Mouse (Mus musculus): ENCODE measurements around the gene Tpm1. TPM values are rescaled to one million over a fixed set of nuclear protein-coding genes. Genes with fewer than 3 reads are reported as not detected.
A peak's percentile ranks its signal among the peaks of the same experiment; 100 is the strongest.

The Tpm1 gene
- polyA plus RNA-seq, 1 experiment from 2014 or later: 298 TPM

- Histone ChIP-seq H3K9me3 (ENCODE audit: control insufficient read depth, low read length) (no peaks in the 10 kb centered on the region), H3K4me3 (ENCODE audit: low read depth, low read length) (no peak overlapping the region), H3K36me3 (ENCODE audit: control insufficient read depth, insufficient read depth, low read length) (no peaks in the 10 kb centered on the region), H3K27ac (ENCODE audit: low read depth, low read length) (no peak overlapping the region), H3K9ac (ENCODE audit: low read length) (no peak overlapping the region), H3K4me1 (ENCODE audit: control insufficient read depth, insufficient read depth, low read length) (no peaks in the 10 kb centered on the region), H3K27me3 (ENCODE audit: control insufficient read depth, insufficient read depth, low read length) (no peaks in the 10 kb centered on the region), H3K4me2 (no peak overlapping the region)
- WGBS: 56% methylated on average over 4 of the region's 4 CpGs
- ATAC-seq (ENCODE audit: low FRiP score): no peak
- DNase-seq (ENCODE audit: low spot score, missing footprints): no peak
These were observed 45.5 kb downstream of the Tpm1 start for GRCm38 (mm10) chr9:67003656-67004055.

GRCm38 (mm10) chr9:67003156-67003555 lies 46.0 kb downstream of the Tpm1 start:
- Histone ChIP-seq H3K9ac (ENCODE audit: low read length) (no peak overlapping the region), H3K27ac (ENCODE audit: low read depth, low read length) (no peak overlapping the region), H3K4me3 (ENCODE audit: low read depth, low read length) (no peak overlapping the region), H3K9me3 (ENCODE audit: control insufficient read depth, low read length) (no peaks in the 10 kb centered on the region), H3K27me3 (ENCODE audit: control insufficient read depth, insufficient read depth, low read length) (no peaks in the 10 kb centered on the region), H3K36me3 (ENCODE audit: control insufficient read depth, insufficient read depth, low read length) (no peaks in the 10 kb centered on the region), H3K4me1 (ENCODE audit: control insufficient read depth, insufficient read depth, low read length) (no peaks in the 10 kb centered on the region), H3K4me2 (no peak overlapping the region)
- WGBS: 35% methylated on average over 4 of the region's 4 CpGs
- no peak for ATAC-seq (ENCODE audit: low FRiP score)
- no peak for DNase-seq (ENCODE audit: low spot score, missing footprints)

GRCm38 (mm10) chr9:67001506-67001905 lies 47.7 kb downstream of the Tpm1 start:
- Histone ChIP-seq H3K4me1 (ENCODE audit: control insufficient read depth, insufficient read depth, low read length) (no peaks in the 10 kb centered on the region), H3K36me3 (ENCODE audit: control insufficient read depth, insufficient read depth, low read length) (no peaks in the 10 kb centered on the region), H3K4me2 (no peak overlapping the region), H3K4me3 (ENCODE audit: low read depth, low read length) (no peak overlapping the region), H3K9ac (ENCODE audit: low read length) (no peak overlapping the region), H3K9me3 (ENCODE audit: control insufficient read depth, low read length) (no peaks in the 10 kb centered on the region), H3K27me3 (ENCODE audit: control insufficient read depth, insufficient read depth, low read length) (no peaks in the 10 kb centered on the region), H3K27ac (ENCODE audit: low read depth, low read length) (no peak overlapping the region)
- DNase-seq (ENCODE audit: low spot score, missing footprints) (no peak), ATAC-seq (ENCODE audit: low FRiP score) (no peak)
- 82% methylated on average over 4 of the region's 4 CpGs for WGBS

GRCm38 (mm10) chr9:67001050-67001449 lies 48.2 kb downstream of the Tpm1 start:
- Histone ChIP-seq H3K9me3 (ENCODE audit: control insufficient read depth, low read length) (no peaks in the 10 kb centered on the region), H3K4me1 (ENCODE audit: control insufficient read depth, insufficient read depth, low read length) (no peaks in the 10 kb centered on the region), H3K27me3 (ENCODE audit: control insufficient read depth, insufficient read depth, low read length) (no peaks in the 10 kb centered on the region), H3K4me3 (ENCODE audit: low read depth, low read length) (no peak overlapping the region), H3K36me3 (ENCODE audit: control insufficient read depth, insufficient read depth, low read length) (no peaks in the 10 kb centered on the region), H3K27ac (ENCODE audit: low read depth, low read length) (no peak overlapping the region), H3K4me2 (no peak overlapping the region), H3K9ac (ENCODE audit: low read length) (no peak overlapping the region)
- ATAC-seq (ENCODE audit: low FRiP score) (peak; percentile 42; the same call in 1 of the 2 replicates), DNase-seq (ENCODE audit: low spot score, missing footprints) (peak; percentile 97)
- 4% methylated on average over 6 of the region's 6 CpGs for WGBS

GRCm38 (mm10) chr9:66999698-67000097 lies 49.5 kb downstream of the Tpm1 start:
- ATAC-seq (ENCODE audit: low FRiP score) (no peak), DNase-seq (ENCODE audit: low spot score, missing footprints) (no peak)
- Histone ChIP-seq H3K27ac (ENCODE audit: low read depth, low read length) (no peak overlapping the region), H3K27me3 (ENCODE audit: control insufficient read depth, insufficient read depth, low read length) (no peaks in the 10 kb centered on the region), H3K9me3 (ENCODE audit: control insufficient read depth, low read length) (no peaks in the 10 kb centered on the region), H3K4me2 (no peak overlapping the region), H3K36me3 (ENCODE audit: control insufficient read depth, insufficient read depth, low read length) (no peaks in the 10 kb centered on the region), H3K4me1 (ENCODE audit: control insufficient read depth, insufficient read depth, low read length) (no peaks in the 10 kb centered on the region), H3K4me3 (ENCODE audit: low read depth, low read length) (no peak overlapping the region), H3K9ac (ENCODE audit: low read length) (no peak overlapping the region)
- WGBS: 88% methylated on average over 7 of the region's 8 CpGs

- Histone ChIP-seq H3K27ac (ENCODE audit: low read depth, low read length) (no peak overlapping the region), H3K9me3 (ENCODE audit: control insufficient read depth, low read length) (no peaks in the 10 kb centered on the region), H3K9ac (ENCODE audit: low read length) (no peak overlapping the region), H3K4me1 (ENCODE audit: control insufficient read depth, insufficient read depth, low read length) (no peaks in the 10 kb centered on the region), H3K4me3 (ENCODE audit: low read depth, low read length) (no peak overlapping the region), H3K27me3 (ENCODE audit: control insufficient read depth, insufficient read depth, low read length) (no peaks in the 10 kb centered on the region), H3K4me2 (no peak overlapping the region), H3K36me3 (ENCODE audit: control insufficient read depth, insufficient read depth, low read length) (no peaks in the 10 kb centered on the region)
- ATAC-seq (ENCODE audit: low FRiP score): no peak
- no peak for DNase-seq (ENCODE audit: low spot score, missing footprints)
- WGBS: 82% methylated on average over 8 of the region's 8 CpGs
These were observed 57.3 kb downstream of the Tpm1 start for GRCm38 (mm10) chr9:66991750-66992410.

- WGBS: 61% methylated on average over 9 of the region's 9 CpGs
- H3K9me3 ChIP-seq (ENCODE audit: control insufficient read depth, low read length): no peaks in the 10 kb centered on the region
- no peak for ATAC-seq (ENCODE audit: low FRiP score)
These were observed 58.0 kb downstream of the Tpm1 start for GRCm38 (mm10) chr9:66991021-66991749.

GRCm38 (mm10) chr9:66990046-66990445 lies 59.2 kb downstream of the Tpm1 start:
- WGBS: 98% methylated on average over 5 of the region's 5 CpGs
- Histone ChIP-seq H3K4me1 (ENCODE audit: control insufficient read depth, insufficient read depth, low read length) (no peaks in the 10 kb centered on the region), H3K9me3 (ENCODE audit: control insufficient read depth, low read length) (no peaks in the 10 kb centered on the region), H3K27ac (ENCODE audit: low read depth, low read length) (no peak overlapping the region), H3K4me3 (ENCODE audit: low read depth, low read length) (no peak overlapping the region), H3K27me3 (ENCODE audit: control insufficient read depth, insufficient read depth, low read length) (no peaks in the 10 kb centered on the region), H3K9ac (ENCODE audit: low read length) (no peak overlapping the region), H3K4me2 (no peak overlapping the region), H3K36me3 (ENCODE audit: control insufficient read depth, insufficient read depth, low read length) (no peaks in the 10 kb centered on the region)
- DNase-seq (ENCODE audit: low spot score, missing footprints): no peak
- no peak for ATAC-seq (ENCODE audit: low FRiP score)

More at GRCm38 (mm10) chr9:66991021-66991749, 58.0 kb downstream of the Tpm1 start:
- H3K4me2 ChIP-seq: no peak overlapping the region
- no peak overlapping the region for H3K4me3 ChIP-seq (ENCODE audit: low read depth, low read length)
- no peak overlapping the region for H3K9ac ChIP-seq (ENCODE audit: low read length)
- no peak overlapping the region for H3K27ac ChIP-seq (ENCODE audit: low read depth, low read length)
- no peak for DNase-seq (ENCODE audit: low spot score, missing footprints)
- H3K36me3 ChIP-seq (ENCODE audit: control insufficient read depth, insufficient read depth, low read length): no peaks in the 10 kb centered on the region
- H3K4me1 ChIP-seq (ENCODE audit: control insufficient read depth, insufficient read depth, low read length): no peaks in the 10 kb centered on the region
- no peaks in the 10 kb centered on the region for H3K27me3 ChIP-seq (ENCODE audit: control insufficient read depth, insufficient read depth, low read length)

GRCm38 (mm10) chr9:66989581-66989980 lies 59.6 kb downstream of the Tpm1 start:
- Histone ChIP-seq H3K4me2 (no peak overlapping the region), H3K9ac (ENCODE audit: low read length) (no peak overlapping the region), H3K4me1 (ENCODE audit: control insufficient read depth, insufficient read depth, low read length) (no peaks in the 10 kb centered on the region), H3K4me3 (ENCODE audit: low read depth, low read length) (no peak overlapping the region), H3K9me3 (ENCODE audit: control insufficient read depth, low read length) (no peaks in the 10 kb centered on the region), H3K36me3 (ENCODE audit: control insufficient read depth, insufficient read depth, low read length) (no peaks in the 10 kb centered on the region), H3K27me3 (ENCODE audit: control insufficient read depth, insufficient read depth, low read length) (no peaks in the 10 kb centered on the region), H3K27ac (ENCODE audit: low read depth, low read length) (no peak overlapping the region)
- 81% methylated on average over 6 of the region's 6 CpGs for WGBS
- DNase-seq (ENCODE audit: low spot score, missing footprints): no peak
- no peak for ATAC-seq (ENCODE audit: low FRiP score)
